Mouse (Mus musculus) embryonic facial prominence, embryonic 11.5 days (tissue): Measurements from ENCODE around the gene Dgkh. TPM values are rescaled to one million over a fixed set of nuclear protein-coding genes. Genes with fewer than 3 reads are reported as not detected.

Experiments used
- ATAC-seq: fragments of 200-750 bp; cut with Nextera tagmentation; replicated peaks from 2 replicates; pipeline ENCODE4 v1.8.0; 2017; ENCODE audit warnings: low read depth; ENCODE audit not compliant: insufficient number of reproducible peaks, low FRiP score, low TSS enrichment
- DNase-seq: peaks from one replicate; pipeline ENCODE4 v3.0.0-alpha.2; 2015; ENCODE audit warnings: low spot score
- H3K27ac ChIP-seq: fragments of 300-500 bp; sonication (generic); replicated peaks from 2 replicates; pipeline ENCODE4 v1.5.1; 2014; ENCODE audit warnings: mild to moderate bottlenecking, low read depth, low read length, control low read depth
- H3K27me3 ChIP-seq: fragments of 300-500 bp; sonication (generic); 2 replicates; pipeline ENCODE4 v1.6.1; 2014; ENCODE audit warnings: mild to moderate bottlenecking, low read length, moderate library complexity, mixed read lengths; ENCODE audit not compliant: control insufficient read depth, insufficient read depth
- H3K36me3 ChIP-seq: fragments of 300-500 bp; sonication (generic); replicated peaks from 2 replicates; pipeline ENCODE4 v1.6.1; 2014; ENCODE audit warnings: low read depth, mild to moderate bottlenecking, low read length, moderate library complexity, mixed read lengths; ENCODE audit not compliant: control insufficient read depth, insufficient read depth
- H3K4me1 ChIP-seq: fragments of 300-500 bp; sonication (generic); 2 replicates; pipeline ENCODE4 v1.6.1; 2014; ENCODE audit warnings: low read length, mixed read lengths; ENCODE audit not compliant: control insufficient read depth, insufficient read depth
- H3K4me2 ChIP-seq: fragments of 300-500 bp; sonication (generic); 2 replicates; pipeline ENCODE4 v1.6.1; 2014; ENCODE audit warnings: low read depth, mild to moderate bottlenecking, control low read depth, low read length, moderate library complexity
- H3K4me3 ChIP-seq: fragments of 300-500 bp; sonication (generic); 2 replicates; pipeline ENCODE4 v1.5.1; 2014; ENCODE audit warnings: low read depth, low read length, control low read depth
- H3K9ac ChIP-seq: fragments of 300-500 bp; sonication (generic); replicated peaks from 2 replicates; pipeline ENCODE4 v1.6.1; 2014; ENCODE audit warnings: mild to moderate bottlenecking, control low read depth, low read length
- H3K9me3 ChIP-seq: fragments of 300-500 bp; sonication (generic); replicated peaks from 2 replicates; pipeline ENCODE4 v1.6.1; 2016; ENCODE audit warnings: mild to moderate bottlenecking, low read length, inconsistent platforms, mixed read lengths; ENCODE audit not compliant: control insufficient read depth
- WGBS: fragments of 180-500 bp; shearing (Covaris S2); extraction: QIAGEN DNeasy Blood & Tissue Kit; methylation state at CpG from one replicate; pipeline ENCODE4 v1.1.7; 2014; 5-methylcytosine and 5-hydroxymethylcytosine counted together
- polyA plus RNA-seq: library from polyadenylated mRNA; unstranded; fragments of >200 nt; fragmentation: Nextera tagmentation; extraction: Ambion mirVana; gene quantifications from 2 replicates; pipeline ENCODE4 v1.2.1, GENCODE M21; 2014

Dgkh gene
- polyA plus RNA-seq, 1 experiment from 2014 or later, result 1.2 TPM

- H3K4me2 ChIP-seq, result no peak overlapping the region
Observed at GRCm38 (mm10) chr14:78528461-78529425, 203.8 kb downstream of the Dgkh start.

GRCm38 (mm10) chr14:78526907-78527306 lies 205.7 kb downstream of the Dgkh start:
- no peak for ATAC-seq
- WGBS, result 65% methylated on average over 6 of the region's 6 CpGs
- no peak overlapping the region for H3K9ac ChIP-seq
- no peak for DNase-seq
- no peak overlapping the region for H3K4me2 ChIP-seq
- no peaks in the 10 kb centered on the region for H3K36me3 ChIP-seq
- no peaks in the 10 kb centered on the region for H3K27me3 ChIP-seq
- no peak overlapping the region for H3K4me3 ChIP-seq
- no peak overlapping the region for H3K27ac ChIP-seq
- H3K9me3 ChIP-seq, result no peaks in the 10 kb centered on the region
- H3K4me1 ChIP-seq, result no peaks in the 10 kb centered on the region

More at GRCm38 (mm10) chr14:78528461-78529425, 203.8 kb downstream of the Dgkh start:
- Histone ChIP-seq H3K27me3 (no peaks in the 10 kb centered on the region), H3K9me3 (no peaks in the 10 kb centered on the region), H3K4me1 (no peaks in the 10 kb centered on the region), H3K9ac (no peak overlapping the region), H3K36me3 (no peaks in the 10 kb centered on the region), H3K27ac (no peak overlapping the region), H3K4me3 (no peak overlapping the region)
- DNase-seq (no peak), ATAC-seq (no peak)
- 85% methylated on average over 8 of the region's 8 CpGs for WGBS

GRCm38 (mm10) chr14:78526475-78526874 lies 206.1 kb downstream of the Dgkh start:
- Histone ChIP-seq H3K36me3 (no peaks in the 10 kb centered on the region), H3K27me3 (no peaks in the 10 kb centered on the region), H3K4me2 (no peak overlapping the region), H3K27ac (no peak overlapping the region), H3K9ac (no peak overlapping the region), H3K9me3 (no peaks in the 10 kb centered on the region), H3K4me1 (no peaks in the 10 kb centered on the region), H3K4me3 (no peak overlapping the region)
- no peak for ATAC-seq
- no peak for DNase-seq
- 61% methylated on average over 3 of the region's 3 CpGs for WGBS

- Histone ChIP-seq H3K9me3 (no peaks in the 10 kb centered on the region), H3K9ac (no peak overlapping the region), H3K36me3 (no peaks in the 10 kb centered on the region), H3K27me3 (no peaks in the 10 kb centered on the region), H3K4me1 (no peaks in the 10 kb centered on the region), H3K4me3 (no peak overlapping the region), H3K27ac (no peak overlapping the region), H3K4me2 (no peak overlapping the region)
- no peak for DNase-seq
- ATAC-seq, result peak; percentile 56; the same call in 1 of the 2 replicates
- 90% methylated on average over 3 of the region's 3 CpGs for WGBS
Observed at GRCm38 (mm10) chr14:78525611-78526457, 206.7 kb downstream of the Dgkh start.

- H3K4me2 ChIP-seq, result no peak overlapping the region
- DNase-seq, result no peak
- no peak for ATAC-seq
- H3K36me3 ChIP-seq, result no peaks in the 10 kb centered on the region
- H3K27ac ChIP-seq, result no peak overlapping the region
- no peaks in the 10 kb centered on the region for H3K9me3 ChIP-seq
- H3K9ac ChIP-seq, result no peak overlapping the region
- no peaks in the 10 kb centered on the region for H3K27me3 ChIP-seq
- 91% methylated on average over 2 of the region's 2 CpGs for WGBS
- no peaks in the 10 kb centered on the region for H3K4me1 ChIP-seq
- H3K4me3 ChIP-seq, result no peak overlapping the region
Observed at GRCm38 (mm10) chr14:78525059-78525458, 207.5 kb downstream of the Dgkh start.

GRCm38 (mm10) chr14:78510713-78511112 lies 221.9 kb downstream of the Dgkh start:
- no peak for ATAC-seq
- Histone ChIP-seq H3K4me1 (no peaks in the 10 kb centered on the region), H3K9ac (no peak overlapping the region), H3K36me3 (peaks cover 2% of the 10 kb centered on the region; the same call in 1 of the 2 replicates), H3K9me3 (no peaks in the 10 kb centered on the region), H3K4me2 (no peak overlapping the region), H3K27me3 (no peaks in the 10 kb centered on the region), H3K27ac (no peak overlapping the region), H3K4me3 (no peak overlapping the region)
- WGBS, result 79% methylated on average over 9 of the region's 9 CpGs
- no peak for DNase-seq

- Histone ChIP-seq H3K9me3 (no peaks in the 10 kb centered on the region), H3K36me3 (peaks cover 2% of the 10 kb centered on the region; the same call in 1 of the 2 replicates), H3K27ac (no peak overlapping the region), H3K9ac (no peak overlapping the region), H3K4me2 (no peak overlapping the region), H3K4me1 (no peaks in the 10 kb centered on the region), H3K4me3 (no peak overlapping the region), H3K27me3 (no peaks in the 10 kb centered on the region)
- ATAC-seq, result no peak
- no peak for DNase-seq
- WGBS, result 89% methylated on average over 6 of the region's 6 CpGs
Observed at GRCm38 (mm10) chr14:78509791-78510190, 222.8 kb downstream of the Dgkh start.
